Mouse (Mus musculus) NIH3T3 (cell line): ENCODE measurements around the gene Pcgf5.
A peak's percentile ranks its signal among the peaks of the same experiment; 100 is the strongest.

Experiments used
- DNase-seq: peaks from one replicate; pipeline ENCODE4 v3.0.0-alpha.2; 2012; ENCODE audit warnings: low read depth

Gene Pcgf5

DNA sequence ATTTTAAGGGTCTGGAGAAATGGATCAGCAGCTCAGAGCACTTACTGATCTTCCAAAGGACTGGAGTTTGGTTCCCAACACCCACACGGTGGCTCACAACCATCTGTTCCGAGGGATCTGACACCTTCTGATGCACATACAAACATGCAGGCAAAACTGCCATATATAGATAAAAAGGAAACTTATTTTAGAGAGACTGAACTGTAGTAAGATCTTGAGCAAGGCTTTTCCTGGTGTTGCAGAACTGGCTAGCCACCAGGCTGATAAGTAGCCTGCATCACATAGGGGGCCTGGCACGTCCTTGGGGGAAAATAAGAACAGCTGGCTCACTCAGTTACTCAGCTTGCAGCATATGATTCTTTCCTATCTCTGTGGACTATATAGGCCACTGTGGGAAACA, 147.4 kb downstream of the Pcgf5 start:
- DNase-seq: peak; percentile 52

DNA sequence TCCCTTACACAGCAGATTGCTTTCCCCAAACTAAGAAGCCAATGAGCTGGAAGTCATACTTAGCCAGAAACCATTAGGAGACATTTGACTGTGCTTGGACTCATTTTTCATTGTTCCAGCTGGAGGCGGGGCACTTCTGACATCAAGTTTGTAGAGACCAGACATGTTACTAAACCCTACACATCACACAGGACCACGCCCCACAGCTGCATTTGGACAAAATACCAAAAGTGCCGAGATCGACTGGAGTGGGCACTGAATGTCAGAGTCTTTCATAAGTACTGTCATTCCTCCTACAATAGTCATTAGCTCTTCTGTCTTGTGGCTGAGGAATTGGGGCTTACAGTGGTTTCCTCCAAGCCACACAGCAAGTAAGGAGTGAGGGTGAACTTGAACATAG, 148.4 kb downstream of the Pcgf5 start:
- peak; percentile 58 for DNase-seq

DNA sequence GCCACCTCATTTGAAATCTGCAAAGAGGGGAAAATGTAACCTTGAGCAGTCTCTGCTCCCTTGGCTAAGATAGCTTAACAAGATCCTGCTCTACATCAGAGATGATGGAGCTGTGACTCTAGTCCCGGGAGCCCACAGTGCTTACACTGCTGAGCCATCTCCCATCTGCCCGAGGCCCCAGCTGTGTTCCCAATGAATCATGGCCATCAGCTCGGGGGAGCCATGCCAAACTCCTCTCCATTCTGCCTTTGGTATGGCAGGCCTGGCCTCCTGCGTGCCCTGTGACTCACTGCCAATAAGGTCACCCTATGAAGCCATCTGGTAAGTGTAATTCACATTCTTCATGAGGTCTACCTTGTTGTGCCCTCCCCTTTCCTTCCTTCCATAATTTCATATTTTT, 149.0 kb downstream of the Pcgf5 start:
- peak; percentile 80 for DNase-seq

DNA sequence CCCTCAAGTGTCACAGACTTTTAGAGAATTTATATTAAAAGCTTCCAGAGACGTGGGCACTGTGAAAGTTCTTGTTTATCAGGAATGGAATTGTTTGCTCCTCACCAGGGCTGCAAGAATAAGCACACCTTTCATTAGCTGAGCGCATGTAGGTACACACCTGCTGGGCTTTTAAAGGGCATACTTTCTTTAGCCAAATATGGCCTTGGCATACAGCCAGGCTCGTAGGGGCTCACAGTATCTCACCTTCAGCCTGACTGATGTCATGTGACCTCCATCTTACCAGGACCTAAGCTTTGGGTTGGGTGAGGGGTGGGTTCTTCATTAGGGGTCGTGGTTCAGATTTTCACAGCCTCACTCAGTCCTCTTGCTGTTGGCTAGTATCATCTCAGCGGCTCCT, 149.6 kb downstream of the Pcgf5 start:
- no peak for DNase-seq

DNA sequence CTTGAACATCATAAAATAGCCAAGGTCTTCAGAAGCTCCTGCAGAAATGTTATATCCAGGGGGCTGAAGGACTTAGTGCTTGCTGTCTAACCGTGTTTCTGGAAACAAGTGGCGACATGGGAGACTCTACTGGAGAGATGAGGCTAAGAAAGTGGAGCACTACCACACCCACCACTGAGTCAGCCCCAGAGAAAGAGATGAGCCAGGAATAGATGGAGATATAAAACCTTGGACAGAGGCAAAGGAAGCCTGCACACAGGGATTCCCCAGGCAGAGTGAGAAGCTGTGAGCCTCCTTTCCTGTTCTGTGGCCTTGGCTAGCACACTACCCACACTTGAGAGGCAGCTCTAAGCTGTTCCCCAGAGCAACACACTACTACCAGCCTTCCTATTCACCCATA, 156.6 kb downstream of the Pcgf5 start:
- DNase-seq: peak; percentile 14
